ENCODE assay signal across 18 mouse cellular contexts in the genomic region with DNA sequence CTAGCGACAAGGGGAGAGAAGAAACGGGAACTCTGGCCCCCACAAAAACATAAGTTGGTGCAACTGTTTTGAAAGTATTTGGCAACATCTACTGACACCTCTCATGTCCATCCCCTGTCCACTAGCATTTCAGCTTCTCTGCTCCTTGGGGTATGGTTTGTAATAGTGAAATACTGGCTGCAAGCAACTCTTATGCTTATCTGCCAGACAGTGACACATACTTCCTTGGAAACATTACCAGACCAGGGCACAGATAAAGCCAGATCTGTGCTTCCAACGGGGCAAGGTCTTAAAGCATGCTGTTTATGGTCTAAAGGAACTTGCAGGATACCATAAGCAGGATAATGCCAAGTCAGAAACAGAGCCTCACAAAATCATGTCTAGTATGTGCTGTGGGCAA. TPM values are rescaled to one million over a fixed set of nuclear protein-coding genes. Genes with fewer than 3 reads are reported as not detected.
DNase-seq lines count a peak whose midpoint lies in the region; ATAC-seq and TF ChIP-seq lines count a peak whose summit lies in the region.
"Had no signal": no experiment of that assay in that cellular context is flagged by ENCODE, and none has a peak within 500 bp of the region (broad histone marks: within the 10 kb centered on the region; RNA-seq: fewer than 3 reads in every experiment).

No protein-coding gene starts in this region.

- no peaks in the 10 kb centered on the region for H3K79me2 ChIP-seq in myocyte (ENCODE audit: control insufficient read depth, insufficient read depth)

- H3K4me2 ChIP-seq in hindbrain, postnatal 0 days (ENCODE audit: low read depth, low read length), result peak overlapping the region; percentile 80; the same call in 1 of the 2 replicates
- H3K4me2 ChIP-seq in hindbrain, embryonic 13.5 days, result no peak overlapping the region
- H3K4me2 ChIP-seq in stomach, embryonic 16.5 days (ENCODE audit: low read depth, low read length), result no peak overlapping the region
- H3K4me2 ChIP-seq in stomach, postnatal 0 days (replicated peaks; ENCODE audit: low read depth), result no peak overlapping the region
- no peak overlapping the region for H3K4me2 ChIP-seq in embryonic facial prominence, embryonic 13.5 days
- peak overlapping the region; percentile 30 for H3K4me2 ChIP-seq in myocyte (ENCODE audit: low read depth)
- H3K4me2 ChIP-seq: stomach, embryonic 15.5 days had no signal

- TF ChIP-seq EP300 in stomach, postnatal 0 days (optimal IDR thresholded peaks at IDR 0.05), result no peak

- TF ChIP-seq POLR2A in myocyte (IDR thresholded peaks at IDR 0.05; ENCODE audit: insufficient read length, low read depth), result no peak

- H3K9ac ChIP-seq in hindbrain, postnatal 0 days (replicated peaks; ENCODE audit: low read length), result no peak overlapping the region
- H3K9ac ChIP-seq in hindbrain, embryonic 13.5 days, result no peak overlapping the region
- 0 out of 2 replicates have a peak overlapping the region, but pooled peaks have one; percentile 0 for H3K9ac ChIP-seq in stomach, embryonic 16.5 days (ENCODE audit: low read length)
- H3K9ac ChIP-seq in stomach, postnatal 0 days (ENCODE audit: low read length), result no peak overlapping the region
- 0 out of 2 replicates have a peak overlapping the region, but pooled peaks have one; percentile 36 for H3K9ac ChIP-seq in embryonic facial prominence, embryonic 13.5 days

- ATAC-seq in hindbrain, postnatal 0 days, result no peak
- no peak for ATAC-seq in hindbrain, embryonic 13.5 days (ENCODE audit: low FRiP score)
- no peak for ATAC-seq in stomach, embryonic 16.5 days (ENCODE audit: insufficient read depth, low FRiP score)
- no peak for ATAC-seq in stomach, postnatal 0 days (ENCODE audit: low FRiP score, low TSS enrichment)
- no peak for ATAC-seq in embryonic facial prominence, embryonic 13.5 days (ENCODE audit: insufficient number of reproducible peaks, insufficient read depth, low FRiP score, low TSS enrichment, low read depth)
- no peak for ATAC-seq in megakaryocyte, adult 5-6 weeks (ENCODE audit: poor library complexity, severe bottlenecking)

- H3K4me1 ChIP-seq in hindbrain, postnatal 0 days (ENCODE audit: insufficient read depth, low read length), result no peaks in the 10 kb centered on the region
- peaks cover 13% of the 10 kb centered on the region for H3K4me1 ChIP-seq in hindbrain, embryonic 13.5 days (replicated peaks)
- H3K4me1 ChIP-seq in stomach, embryonic 16.5 days (ENCODE audit: control insufficient read depth, insufficient read depth, low read length), result no peaks in the 10 kb centered on the region
- no peaks in the 10 kb centered on the region for H3K4me1 ChIP-seq in stomach, postnatal 0 days (replicated peaks; ENCODE audit: control insufficient read depth, insufficient read depth)
- peaks cover 5% of the 10 kb centered on the region for H3K4me1 ChIP-seq in embryonic facial prominence, embryonic 13.5 days
- H3K4me1 ChIP-seq: heart, embryonic 12.5 days had no signal

- 90% methylated on average over 3 of the region's 3 CpGs for WGBS in hindbrain, postnatal 0 days
- 94% methylated on average over 3 of the region's 3 CpGs for WGBS in hindbrain, embryonic 13.5 days
- 86% methylated on average over 3 of the region's 3 CpGs for WGBS in stomach, embryonic 16.5 days
- WGBS in stomach, postnatal 0 days, result 73% methylated on average over 3 of the region's 3 CpGs
- WGBS in embryonic facial prominence, embryonic 13.5 days, result 91% methylated on average over 3 of the region's 3 CpGs

- no peak overlapping the region for H3K27ac ChIP-seq in hindbrain, postnatal 0 days
- no peak overlapping the region for H3K27ac ChIP-seq in hindbrain, embryonic 13.5 days
- no peak overlapping the region for H3K27ac ChIP-seq in stomach, embryonic 16.5 days (ENCODE audit: low read length)
- H3K27ac ChIP-seq in stomach, postnatal 0 days (replicated peaks), result no peak overlapping the region
- H3K27ac ChIP-seq in embryonic facial prominence, embryonic 13.5 days, result no peak overlapping the region
- H3K27ac ChIP-seq: stomach, embryonic 15.5 days had no signal

- no peak overlapping the region for H3K4me3 ChIP-seq in hindbrain, postnatal 0 days (ENCODE audit: low read length)
- no peak overlapping the region for H3K4me3 ChIP-seq in hindbrain, embryonic 13.5 days
- H3K4me3 ChIP-seq in stomach, embryonic 16.5 days (replicated peaks; ENCODE audit: low read length), result no peak overlapping the region
- no peak overlapping the region for H3K4me3 ChIP-seq in stomach, postnatal 0 days (ENCODE audit: low read depth, low read length)
- H3K4me3 ChIP-seq in embryonic facial prominence, embryonic 13.5 days, result no peak overlapping the region
- H3K4me3 ChIP-seq in myocyte, result no peak overlapping the region
- H3K4me3 ChIP-seq: heart, embryonic 12.5 days; stomach, embryonic 15.5 days had no signal

- H3ac ChIP-seq in myocyte (ENCODE audit: control insufficient read depth, insufficient read length), result no peak overlapping the region

- no peak for TF ChIP-seq CTCF in hindbrain, postnatal 0 days (IDR thresholded peaks at IDR 0.05; ENCODE audit: low read depth)
- TF ChIP-seq CTCF in stomach, postnatal 0 days (IDR thresholded peaks at IDR 0.05; ENCODE audit: low read depth), result no peak

- DNase-seq in hindbrain, postnatal 0 days (ENCODE audit: low spot score), result no peak
- DNase-seq in stomach, postnatal 0 days (ENCODE audit: low spot score), result no peak
- no peak for DNase-seq in layer of hippocampus, postnatal 36 days
- DNase-seq: adrenal gland, postnatal 36 days; embryo, embryonic 11 days; gastrocnemius, postnatal 25 days; kidney, adult 9 months; lung, postnatal 10 days had no signal

- no peaks in the 10 kb centered on the region for H3K27me3 ChIP-seq in hindbrain, postnatal 0 days (ENCODE audit: insufficient read depth, low read length)
- H3K27me3 ChIP-seq in hindbrain, embryonic 13.5 days, result no peaks in the 10 kb centered on the region
- no peaks in the 10 kb centered on the region for H3K27me3 ChIP-seq in stomach, embryonic 16.5 days (ENCODE audit: control insufficient read depth, insufficient read depth, low read length)
- H3K27me3 ChIP-seq in stomach, postnatal 0 days (ENCODE audit: control insufficient read depth, insufficient read depth, low read length), result no peaks in the 10 kb centered on the region
- no peaks in the 10 kb centered on the region for H3K27me3 ChIP-seq in embryonic facial prominence, embryonic 13.5 days
- H3K27me3 ChIP-seq in myocyte (ENCODE audit: control insufficient read depth, insufficient read depth, insufficient read length), result no peaks in the 10 kb centered on the region
- H3K27me3 ChIP-seq: heart, embryonic 12.5 days; stomach, embryonic 15.5 days had no signal

- H3K9me3 ChIP-seq in hindbrain, postnatal 0 days (ENCODE audit: low read length), result no peaks in the 10 kb centered on the region
- no peaks in the 10 kb centered on the region for H3K9me3 ChIP-seq in hindbrain, embryonic 13.5 days
- no peaks in the 10 kb centered on the region for H3K9me3 ChIP-seq in stomach, embryonic 16.5 days (replicated peaks; ENCODE audit: control insufficient read depth, low read length)
- H3K9me3 ChIP-seq in stomach, postnatal 0 days (ENCODE audit: control insufficient read depth, low read length), result no peaks in the 10 kb centered on the region
- no peaks in the 10 kb centered on the region for H3K9me3 ChIP-seq in embryonic facial prominence, embryonic 13.5 days
- H3K9me3 ChIP-seq: heart, embryonic 12.5 days; stomach, embryonic 15.5 days had no signal

- H3K36me3 ChIP-seq in hindbrain, postnatal 0 days (ENCODE audit: insufficient read depth, low read length), result peaks cover 16% of the 10 kb centered on the region; the same call in 1 of the 2 replicates
- peaks cover 26% of the 10 kb centered on the region for H3K36me3 ChIP-seq in hindbrain, embryonic 13.5 days
- 0 out of 2 replicates have a peak, but pooled peaks cover 4% of the 10 kb centered on the region for H3K36me3 ChIP-seq in stomach, embryonic 16.5 days (ENCODE audit: control insufficient read depth, insufficient read depth, low read length)
- peaks cover 5% of the 10 kb centered on the region for H3K36me3 ChIP-seq in stomach, postnatal 0 days (ENCODE audit: control insufficient read depth, insufficient read depth, low read length)
- peaks cover 24% of the 10 kb centered on the region for H3K36me3 ChIP-seq in embryonic facial prominence, embryonic 13.5 days
- peaks cover 16% of the 10 kb centered on the region for H3K36me3 ChIP-seq in myocyte (ENCODE audit: control insufficient read depth, insufficient read depth)

RNA-seq across cellular contexts. Expression of a gene that starts 1.8 kb away (rescaled TPM):
- 123 and 164 TPM in 2 replicates for total RNA-seq in hindbrain, postnatal 0 days (2014; rRNA removed)
- polyA plus RNA-seq in hindbrain, postnatal 0 days (2015; fragmentation: Nextera tagmentation; extraction: Ambion mirVana), result 140 and 142 TPM in 2 replicates
- 62.9 and 65.3 TPM in 2 replicates for polyA plus RNA-seq in hindbrain, embryonic 13.5 days (2015; fragmentation: Nextera tagmentation; extraction: Ambion mirVana)
- 31.5 and 32.9 TPM in 2 replicates for polyA plus RNA-seq in stomach, embryonic 16.5 days (2015; fragmentation: Nextera tagmentation; extraction: Ambion mirVana)
- 32.2 and 35.8 TPM in 2 replicates for polyA plus RNA-seq in stomach, postnatal 0 days (2015; fragmentation: Nextera tagmentation; extraction: Ambion mirVana)
- 30.0 and 35.7 TPM in 2 replicates for polyA plus RNA-seq in embryonic facial prominence, embryonic 13.5 days (2015; fragmentation: Nextera tagmentation; extraction: Ambion mirVana)
- polyA plus RNA-seq in myocyte (2012; fragmentation: generic; extraction: Trizol), result 104 TPM
- 10.4 and 10.5 TPM in 2 replicates for total RNA-seq in megakaryocyte, adult 5-6 weeks (2015)
- total RNA-seq in megakaryocyte, adult 5-6 weeks (2017), result 5.6 and 5.7 TPM in 2 replicates
- total RNA-seq in layer of hippocampus, postnatal 36 days (2021), result 100 to 1,000 TPM; 209 to 220 TPM

RNA-seq across cellular contexts. Expression of a gene that starts 21.4 kb away (rescaled TPM):
- not detected in 2 replicates for total RNA-seq in hindbrain, postnatal 0 days (2014; rRNA removed)
- not detected in 2 replicates for polyA plus RNA-seq in hindbrain, postnatal 0 days (2015; fragmentation: Nextera tagmentation; extraction: Ambion mirVana)
- polyA plus RNA-seq in hindbrain, embryonic 13.5 days (2015; fragmentation: Nextera tagmentation; extraction: Ambion mirVana), result not detected in 2 replicates
- polyA plus RNA-seq in stomach, embryonic 16.5 days (2015; fragmentation: Nextera tagmentation; extraction: Ambion mirVana), result not detected in 2 replicates
- polyA plus RNA-seq in stomach, postnatal 0 days (2015; fragmentation: Nextera tagmentation; extraction: Ambion mirVana), result not detected in 2 replicates
- not detected in 2 replicates for polyA plus RNA-seq in embryonic facial prominence, embryonic 13.5 days (2015; fragmentation: Nextera tagmentation; extraction: Ambion mirVana)
- polyA plus RNA-seq in myocyte (2012; fragmentation: generic; extraction: Trizol), result not detected
- total RNA-seq in megakaryocyte, adult 5-6 weeks (2015), result not detected in 2 replicates
- not detected in 2 replicates for total RNA-seq in megakaryocyte, adult 5-6 weeks (2017)
- not detected for total RNA-seq in layer of hippocampus, postnatal 36 days (2021)
- total RNA-seq: adrenal gland, postnatal 36 days; gastrocnemius, postnatal 25 days; left cerebral cortex, postnatal 36 days; midbrain, postnatal 0 days had no signal
- polyA plus RNA-seq: heart, embryonic 12.5 days; midbrain, postnatal 0 days; neural tube, embryonic 14.5 days; stomach, embryonic 15.5 days had no signal

RNA-seq across cellular contexts. Expression of a gene that starts 22.3 kb away (rescaled TPM):
- total RNA-seq in hindbrain, postnatal 0 days (2014; rRNA removed), result 178 and 188 TPM in 2 replicates
- 239 and 269 TPM in 2 replicates for polyA plus RNA-seq in hindbrain, postnatal 0 days (2015; fragmentation: Nextera tagmentation; extraction: Ambion mirVana)
- polyA plus RNA-seq in hindbrain, embryonic 13.5 days (2015; fragmentation: Nextera tagmentation; extraction: Ambion mirVana), result 130 and 137 TPM in 2 replicates
- polyA plus RNA-seq in stomach, embryonic 16.5 days (2015; fragmentation: Nextera tagmentation; extraction: Ambion mirVana), result 17.1 and 18.2 TPM in 2 replicates
- polyA plus RNA-seq in stomach, postnatal 0 days (2015; fragmentation: Nextera tagmentation; extraction: Ambion mirVana), result 9.5 and 9.7 TPM in 2 replicates
- 10.9 and 11.4 TPM in 2 replicates for polyA plus RNA-seq in embryonic facial prominence, embryonic 13.5 days (2015; fragmentation: Nextera tagmentation; extraction: Ambion mirVana)
- 38.3 TPM for polyA plus RNA-seq in myocyte (2012; fragmentation: generic; extraction: Trizol)
- not detected in 2 replicates for total RNA-seq in megakaryocyte, adult 5-6 weeks (2015)
- not detected in 2 replicates for total RNA-seq in megakaryocyte, adult 5-6 weeks (2017)
- total RNA-seq in layer of hippocampus, postnatal 36 days (2021), result 10 to 100 TPM; 74.5 to 77.1 TPM

RNA-seq across cellular contexts. Expression of a gene that starts 28.7 kb away (rescaled TPM):
- total RNA-seq in hindbrain, postnatal 0 days (2014; rRNA removed), result 18.5 and 20.1 TPM in 2 replicates
- 30.9 and 35.3 TPM in 2 replicates for polyA plus RNA-seq in hindbrain, postnatal 0 days (2015; fragmentation: Nextera tagmentation; extraction: Ambion mirVana)
- 43.4 and 44.9 TPM in 2 replicates for polyA plus RNA-seq in hindbrain, embryonic 13.5 days (2015; fragmentation: Nextera tagmentation; extraction: Ambion mirVana)
- 71.9 and 72.2 TPM in 2 replicates for polyA plus RNA-seq in stomach, embryonic 16.5 days (2015; fragmentation: Nextera tagmentation; extraction: Ambion mirVana)
- 30.4 and 31.2 TPM in 2 replicates for polyA plus RNA-seq in stomach, postnatal 0 days (2015; fragmentation: Nextera tagmentation; extraction: Ambion mirVana)
- 92.3 and 98.2 TPM in 2 replicates for polyA plus RNA-seq in embryonic facial prominence, embryonic 13.5 days (2015; fragmentation: Nextera tagmentation; extraction: Ambion mirVana)
- 46.3 TPM for polyA plus RNA-seq in myocyte (2012; fragmentation: generic; extraction: Trizol)
- total RNA-seq in megakaryocyte, adult 5-6 weeks (2015), result 28.8 and 36.2 TPM in 2 replicates
- 82.5 and 83.2 TPM in 2 replicates for total RNA-seq in megakaryocyte, adult 5-6 weeks (2017)
- 10 to 100 TPM; 25.5 to 27.2 TPM for total RNA-seq in layer of hippocampus, postnatal 36 days (2021)

RNA-seq across cellular contexts. Expression of a gene that starts 32.9 kb away (rescaled TPM):
- total RNA-seq in hindbrain, postnatal 0 days (2014; rRNA removed), result 47.2 and 48.7 TPM in 2 replicates
- polyA plus RNA-seq in hindbrain, postnatal 0 days (2015; fragmentation: Nextera tagmentation; extraction: Ambion mirVana), result 98.7 and 101 TPM in 2 replicates
- polyA plus RNA-seq in hindbrain, embryonic 13.5 days (2015; fragmentation: Nextera tagmentation; extraction: Ambion mirVana), result 73.3 and 76.8 TPM in 2 replicates
- 58.6 and 70.1 TPM in 2 replicates for polyA plus RNA-seq in stomach, embryonic 16.5 days (2015; fragmentation: Nextera tagmentation; extraction: Ambion mirVana)
- polyA plus RNA-seq in stomach, postnatal 0 days (2015; fragmentation: Nextera tagmentation; extraction: Ambion mirVana), result 65.6 and 66.4 TPM in 2 replicates
- 51.8 and 63.9 TPM in 2 replicates for polyA plus RNA-seq in embryonic facial prominence, embryonic 13.5 days (2015; fragmentation: Nextera tagmentation; extraction: Ambion mirVana)
- 247 TPM for polyA plus RNA-seq in myocyte (2012; fragmentation: generic; extraction: Trizol)
- total RNA-seq in megakaryocyte, adult 5-6 weeks (2015), result 2.7 and 3.9 TPM in 2 replicates
- 5.5 and 7.8 TPM in 2 replicates for total RNA-seq in megakaryocyte, adult 5-6 weeks (2017)
- total RNA-seq in layer of hippocampus, postnatal 36 days (2021), result 10 to 100 TPM; 44.5 to 48.2 TPM

Comparison
In these comparisons a context has a peak if more than half of its experiments do, and no peak if none do; other contexts are left out.
1. H3K4me2 ChIP-seq: peak in hindbrain, postnatal 0 days (single experiment) and myocyte (single experiment); none in hindbrain, embryonic 13.5 days (single experiment), stomach, embryonic 16.5 days (single experiment), stomach, postnatal 0 days (single experiment) and embryonic facial prominence, embryonic 13.5 days (single experiment).
2. H3K9ac ChIP-seq: peak in stomach, embryonic 16.5 days (single experiment) and embryonic facial prominence, embryonic 13.5 days (single experiment); none in hindbrain, postnatal 0 days (single experiment), hindbrain, embryonic 13.5 days (single experiment) and stomach, postnatal 0 days (single experiment).